Mouse (Mus musculus) layer of hippocampus, adult 11-12 months (tissue): ENCODE data around the gene Adamts16.

Experiments used
- DNase-seq: peaks from one replicate; pipeline ENCODE4 v3.0.0; 2022; ENCODE audit warnings: low spot score

Adamts16 gene

DNA sequence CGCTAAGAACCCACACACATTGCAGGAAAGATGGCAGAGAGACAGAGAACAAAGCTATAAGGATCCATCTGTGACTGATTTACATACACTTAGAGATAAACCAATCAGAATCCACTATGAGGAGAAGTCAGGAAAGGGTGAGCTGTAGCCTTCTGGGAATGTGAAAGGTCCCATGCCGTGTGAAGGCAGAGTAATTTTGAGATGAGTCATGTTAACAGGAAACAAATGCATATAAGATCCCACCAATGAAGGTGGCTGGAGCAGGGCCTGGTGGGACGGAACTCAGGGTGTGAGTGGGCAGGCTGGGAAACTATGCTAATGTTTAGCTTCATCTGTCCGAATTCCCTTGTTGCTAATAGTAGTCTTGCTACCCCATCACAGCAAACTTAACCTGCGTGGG, 128.3 kb downstream of the Adamts16 start:
- no peak for DNase-seq

DNA sequence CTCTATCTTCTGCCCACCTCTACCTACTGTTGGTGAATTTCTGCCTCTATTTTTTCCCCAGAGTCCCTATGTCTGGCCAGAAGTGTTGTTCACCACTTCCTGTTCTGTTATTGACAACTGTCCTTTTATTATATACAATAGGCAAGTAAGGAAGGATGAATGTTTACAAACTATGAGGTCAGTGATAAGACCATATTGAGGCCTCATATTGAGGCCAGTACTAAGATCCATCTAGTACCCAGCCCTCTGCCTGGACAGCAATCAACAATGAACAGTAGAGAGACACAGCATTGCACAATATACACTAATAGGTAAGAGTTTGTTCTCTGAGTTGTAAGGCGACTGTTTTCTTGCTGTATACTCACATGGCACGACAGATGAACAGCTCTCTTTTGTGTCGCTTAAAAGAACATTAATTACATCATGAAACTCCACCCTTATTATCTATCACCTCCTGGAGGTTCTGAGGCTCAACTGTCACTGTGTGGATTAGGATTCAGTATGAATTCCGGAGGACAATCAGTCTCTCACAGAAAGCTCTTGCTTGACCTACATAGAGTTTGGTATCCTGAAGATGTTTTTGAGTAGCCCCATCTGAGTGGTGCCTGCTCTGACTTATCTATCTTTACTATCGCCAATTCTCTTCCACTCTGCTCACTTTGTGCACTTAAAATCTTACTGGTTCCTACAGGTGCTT, 134.3 kb downstream of the Adamts16 start:
- no peak for DNase-seq

DNA sequence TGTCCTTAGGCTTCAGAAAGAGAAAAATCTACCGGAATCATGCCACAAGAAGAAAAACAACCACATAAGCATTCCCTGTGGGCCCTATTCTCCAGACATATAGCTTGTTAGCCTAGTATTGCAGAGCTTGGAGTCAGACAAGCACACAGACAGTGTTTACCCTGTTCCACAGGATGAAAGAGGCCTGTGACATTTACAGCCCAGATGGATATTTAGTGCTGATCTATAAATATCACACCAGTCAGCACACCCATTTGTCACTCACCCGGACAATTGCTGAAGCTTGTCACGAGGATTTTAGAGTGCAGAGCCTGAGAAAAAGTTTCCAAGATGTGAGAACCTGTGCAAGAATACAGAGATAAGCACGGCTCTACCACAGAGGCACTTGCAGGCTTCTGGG, 138.7 kb downstream of the Adamts16 start:
- DNase-seq, result peak; percentile 13

DNA sequence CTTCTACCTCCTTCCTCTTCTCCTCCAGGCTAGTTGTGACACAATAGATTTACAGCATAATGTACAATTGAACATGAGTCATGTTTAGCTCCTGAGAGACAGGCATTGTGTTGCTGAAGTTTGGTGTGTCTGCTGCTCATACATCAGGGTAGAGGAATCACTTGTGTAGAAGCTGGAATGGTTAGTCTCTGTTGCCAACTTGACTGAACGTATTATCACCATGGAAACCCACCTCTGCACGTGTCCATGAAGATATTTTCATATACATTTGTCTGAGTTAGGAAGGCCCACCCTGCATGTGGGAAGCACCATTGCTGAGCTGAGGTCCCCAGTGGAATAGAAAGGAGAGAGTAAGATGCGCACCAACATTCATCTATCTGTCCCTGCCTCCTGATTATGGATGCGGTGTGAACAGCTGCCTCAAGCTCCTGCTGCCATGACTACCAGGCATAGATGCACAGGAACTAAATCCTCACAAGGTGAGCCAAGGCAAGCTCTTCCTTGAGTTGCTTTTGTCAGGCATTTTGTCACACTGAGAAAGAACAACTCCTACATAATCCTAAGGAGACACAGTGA, 142.7 kb downstream of the Adamts16 start:
- DNase-seq, result no peak

DNA sequence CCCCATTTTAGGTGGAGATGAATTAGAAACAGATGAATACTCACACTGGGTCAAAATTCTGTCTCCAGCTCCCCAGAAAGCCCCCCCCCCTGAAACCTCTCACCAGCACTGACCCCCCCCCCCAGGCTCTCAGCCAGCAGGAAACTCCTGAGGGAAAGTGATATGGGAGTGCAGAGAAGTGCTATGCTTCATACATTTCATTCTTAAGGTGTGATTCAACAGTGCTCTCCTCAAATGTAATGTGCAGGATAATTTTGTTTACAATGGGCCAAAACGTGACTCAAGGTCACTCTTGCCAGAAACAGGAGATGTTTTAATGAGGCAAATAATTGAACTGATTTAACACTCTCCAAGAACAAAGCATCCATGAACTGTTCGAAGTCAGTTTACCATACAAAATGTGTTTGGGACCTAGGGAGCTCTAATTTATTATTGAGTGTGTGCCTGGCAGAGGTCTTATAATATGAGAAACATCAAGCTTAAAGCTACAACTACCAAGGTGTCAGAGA, 152.1 kb downstream of the Adamts16 start:
- no peak for DNase-seq

DNA sequence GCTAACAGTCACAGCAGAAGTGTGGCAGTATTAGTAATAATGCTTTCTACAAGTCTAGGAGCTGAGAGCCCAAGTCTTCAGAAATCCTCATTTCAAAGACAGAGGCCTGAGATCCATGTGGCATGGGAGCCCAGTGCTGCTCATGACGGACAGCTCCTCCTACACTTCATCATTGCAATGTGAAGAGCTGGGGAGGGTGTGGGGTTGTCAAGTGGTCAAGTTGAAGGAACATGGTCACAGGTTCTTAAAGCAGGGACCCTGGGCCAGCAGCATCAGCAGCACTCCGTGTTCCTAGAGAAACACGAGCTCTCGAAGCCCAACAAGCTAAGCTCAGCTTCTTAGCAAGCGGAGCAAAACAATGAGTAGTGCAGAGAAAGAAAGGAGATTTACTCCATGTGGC, 155.8 kb downstream of the Adamts16 start:
- DNase-seq, result no peak

DNA sequence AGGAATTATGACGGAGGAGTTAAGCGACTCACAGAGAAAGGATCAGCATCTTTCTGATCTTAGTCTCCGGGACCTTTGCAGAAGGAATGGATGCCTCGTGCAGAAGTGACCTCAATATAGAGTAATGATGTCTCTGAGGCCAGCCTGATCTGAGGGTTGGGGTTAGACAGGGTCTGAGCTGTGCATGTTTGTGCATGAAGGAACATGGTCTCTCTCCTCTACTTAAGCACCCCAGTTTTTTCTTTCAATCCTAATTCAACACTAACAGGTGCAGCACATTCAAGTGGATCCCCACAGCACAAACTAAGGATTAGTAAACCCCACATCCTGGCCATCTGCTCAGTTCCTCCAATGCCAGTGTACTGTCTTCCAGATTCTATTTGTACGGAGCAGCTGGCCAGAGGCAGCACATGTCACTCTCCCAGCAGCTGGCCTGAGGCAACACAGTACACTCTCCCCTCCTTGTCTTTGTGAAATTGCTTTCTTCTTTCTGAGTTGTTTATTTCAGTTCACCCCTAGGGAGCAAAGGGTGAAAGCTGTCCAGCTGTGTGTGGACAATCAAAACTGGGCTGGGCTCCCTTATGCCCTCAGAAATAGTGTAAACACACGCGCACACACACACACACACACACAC, 156.5 kb downstream of the Adamts16 start:
- DNase-seq, result no peak

DNA sequence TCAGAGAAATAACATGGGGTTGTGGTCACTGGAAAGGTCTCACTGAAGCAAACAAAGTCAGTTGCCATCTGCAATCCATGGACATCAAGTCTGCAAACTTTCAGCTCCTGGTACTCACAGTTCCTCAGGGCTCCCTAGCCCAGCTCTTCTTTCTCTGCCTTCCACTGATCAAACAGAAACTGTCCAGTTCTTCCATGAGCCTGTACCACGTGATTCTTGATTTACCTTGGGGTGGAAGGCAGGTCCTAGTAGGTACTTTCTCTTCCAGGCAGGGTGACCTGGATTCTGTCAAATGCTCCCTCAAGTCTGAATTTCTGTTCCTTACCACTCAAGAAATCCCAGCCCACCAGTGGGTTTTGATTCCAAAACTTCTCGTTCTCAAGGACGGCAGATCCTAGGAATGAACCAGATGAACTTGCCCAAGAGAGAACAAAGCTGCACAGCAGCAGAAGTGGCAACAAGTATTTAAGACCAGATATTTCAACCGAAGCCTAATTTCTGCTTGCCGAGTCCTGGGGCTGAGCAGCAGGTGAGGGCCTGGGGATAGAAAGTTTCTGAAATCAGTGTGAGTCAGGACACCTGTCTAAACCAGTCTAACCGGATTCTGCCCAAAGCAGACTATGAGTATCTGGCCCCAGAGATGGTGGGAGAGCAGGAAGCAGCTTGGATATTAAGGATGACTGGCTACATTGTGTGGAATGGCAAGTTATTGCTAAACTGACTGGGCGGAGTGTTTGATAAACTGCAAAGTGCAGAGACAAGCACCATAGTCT, 160.0 kb downstream of the Adamts16 start:
- DNase-seq, result no peak

DNA sequence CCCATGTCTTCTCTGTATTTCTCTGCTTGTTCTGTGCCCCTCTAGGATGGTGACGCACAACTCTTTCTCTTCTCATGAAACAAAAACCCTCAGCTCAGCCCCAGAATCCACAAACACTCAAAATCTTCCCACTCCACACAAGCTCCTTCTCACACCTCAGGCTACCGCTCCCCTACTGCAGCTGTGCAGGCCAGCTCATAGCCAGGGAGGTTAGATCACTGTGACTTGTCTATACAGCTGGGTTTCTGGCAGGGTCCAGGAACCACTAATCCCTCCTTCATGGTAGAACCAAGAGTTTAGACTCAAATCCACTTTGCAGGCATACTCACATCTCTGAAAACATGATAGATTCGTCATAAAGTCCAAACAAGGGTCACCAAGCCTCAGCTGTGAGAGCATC, 161.3 kb downstream of the Adamts16 start:
- DNase-seq, result no peak
